Mouse (Mus musculus): ENCODE data around the gene Sbno2. TPM values are rescaled to one million over a fixed set of nuclear protein-coding genes. Genes with fewer than 3 reads are reported as not detected.

Sbno2 gene
- total and polyA plus RNA-seq, 2 experiments from 2014 or later: 7.6 to 24.3 TPM

DNA sequence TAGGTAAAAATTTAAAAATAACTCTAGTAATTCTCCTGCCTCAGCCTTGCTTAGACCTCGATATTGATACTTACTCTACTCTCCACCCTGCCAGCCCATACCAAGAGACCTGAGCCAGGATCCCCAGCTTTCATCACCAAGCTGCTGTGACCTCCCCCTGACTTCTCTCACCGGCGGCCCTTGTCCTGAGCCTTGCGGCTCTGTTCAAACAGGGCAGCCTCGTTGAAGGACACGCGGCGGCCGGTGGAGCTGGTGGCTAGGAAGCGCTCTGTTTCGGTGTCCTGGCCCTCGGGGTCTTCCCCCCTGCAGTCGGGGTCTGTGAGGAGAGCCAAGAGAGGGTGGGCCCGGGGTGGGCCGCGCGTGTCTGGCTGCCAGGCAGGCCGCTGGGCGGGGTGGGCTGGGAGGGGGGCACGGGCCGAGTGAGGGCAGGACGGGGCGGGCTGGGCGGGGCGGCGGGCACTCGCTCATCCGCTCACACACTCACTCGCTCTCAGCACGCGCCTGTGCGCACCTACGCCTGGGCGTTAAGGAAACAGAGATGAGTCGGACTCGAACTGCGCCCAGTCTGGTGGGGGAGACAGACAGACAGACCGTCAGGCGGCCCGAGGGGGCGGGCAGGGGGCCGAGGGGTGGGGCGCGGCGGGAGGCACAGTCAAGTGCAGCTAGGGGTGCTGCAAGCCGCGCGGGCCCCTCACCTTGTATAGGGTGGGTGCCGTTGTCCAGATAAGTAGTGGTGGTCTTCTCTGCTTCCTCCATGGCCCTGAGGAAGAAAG, 31.0 kb upstream of the Sbno2 start:
- Histone ChIP-seq H3K36me3 (ENCODE audit: insufficient read depth, low read length) (peaks cover 37% of the 10 kb centered on the region), H3K4me1 (ENCODE audit: insufficient read depth, low read length) (peaks cover 20% of the 10 kb centered on the region), H3K9me3 (ENCODE audit: low read length) (no peaks in the 10 kb centered on the region), H3K4me3 (ENCODE audit: low read depth, low read length) (peak overlapping the region; percentile 70), H3K27ac (ENCODE audit: low read depth, low read length) (peak overlapping the region; percentile 97), H3K27me3 (ENCODE audit: insufficient read depth, low read length) (no peaks in the 10 kb centered on the region), H3K4me2 (ENCODE audit: low read depth, low read length, poor library complexity, severe bottlenecking) (peak overlapping the region; percentile 89), H3K9ac (replicated peaks; ENCODE audit: low read length, poor library complexity, severe bottlenecking) (peak overlapping the region; percentile 99)
- no peak for ATAC-seq (ENCODE audit: low FRiP score)
- WGBS: 17% methylated on average over 42 of the region's 49 CpGs
- no peak for TF ChIP-seq CTCF (IDR thresholded peaks at IDR 0.05)
- no peak for DNase-seq (ENCODE audit: low spot score)

DNA sequence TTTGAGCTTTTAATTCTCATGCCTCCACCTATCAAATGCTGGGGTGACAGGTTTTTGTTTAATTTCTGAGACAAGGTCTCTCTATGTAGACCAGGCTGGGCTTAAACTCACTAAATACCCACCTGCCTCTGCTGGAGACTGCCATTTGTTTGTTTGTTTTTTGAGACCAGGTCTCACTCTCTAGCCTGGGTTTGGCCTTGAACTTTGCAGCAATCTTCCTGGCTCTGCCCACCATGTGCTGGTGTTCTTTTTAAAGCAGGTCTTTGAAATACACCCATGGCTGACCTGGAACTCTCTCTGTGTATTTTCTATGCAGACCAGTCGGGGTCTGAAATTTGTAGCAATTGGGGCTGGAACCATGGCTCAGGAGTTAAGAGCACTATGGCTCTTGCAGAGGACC, 30.3 kb upstream of the Sbno2 start:
- DNase-seq (ENCODE audit: low spot score) (no peak), ATAC-seq (ENCODE audit: low FRiP score) (no peak)
- Histone ChIP-seq H3K4me1 (ENCODE audit: insufficient read depth, low read length) (peaks cover 20% of the 10 kb centered on the region), H3K9ac (replicated peaks; ENCODE audit: low read length, poor library complexity, severe bottlenecking) (no peak overlapping the region), H3K4me2 (ENCODE audit: low read depth, low read length, poor library complexity, severe bottlenecking) (no peak overlapping the region), H3K9me3 (ENCODE audit: low read length) (no peaks in the 10 kb centered on the region), H3K4me3 (ENCODE audit: low read depth, low read length) (no peak overlapping the region), H3K27me3 (ENCODE audit: insufficient read depth, low read length) (no peaks in the 10 kb centered on the region), H3K27ac (ENCODE audit: low read depth, low read length) (no peak overlapping the region), H3K36me3 (ENCODE audit: insufficient read depth, low read length) (peaks cover 44% of the 10 kb centered on the region)
- 97% methylated on average over 1 of the region's 1 CpGs for WGBS
- TF ChIP-seq CTCF (IDR thresholded peaks at IDR 0.05): no peak

DNA sequence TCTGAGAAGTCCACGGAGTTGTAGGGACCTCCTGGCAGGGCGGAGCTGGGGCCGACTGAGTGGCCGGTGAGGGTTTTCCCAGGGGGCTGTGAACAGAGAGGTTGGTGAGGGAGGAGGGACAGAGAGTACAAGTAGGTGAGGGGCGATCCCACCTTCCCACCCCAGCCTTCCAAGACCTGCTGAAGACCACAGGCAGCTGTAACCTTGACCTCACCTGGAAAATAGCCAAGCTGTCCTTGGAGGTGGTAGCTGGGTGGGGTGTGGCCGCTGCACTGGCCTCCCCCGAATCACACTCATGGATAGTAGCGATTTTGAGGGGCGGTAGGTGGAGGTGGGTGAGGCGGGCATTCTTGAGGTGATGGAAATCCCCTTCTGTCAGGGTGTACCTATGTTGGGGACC, 29.8 kb upstream of the Sbno2 start:
- no peak overlapping the region for H3K4me2 ChIP-seq (ENCODE audit: low read depth, low read length, poor library complexity, severe bottlenecking)
- no peak for TF ChIP-seq CTCF (IDR thresholded peaks at IDR 0.05)
- no peak for ATAC-seq (ENCODE audit: low FRiP score)
- no peak overlapping the region for H3K9ac ChIP-seq (replicated peaks; ENCODE audit: low read length, poor library complexity, severe bottlenecking)
- WGBS: 89% methylated on average over 10 of the region's 10 CpGs
- DNase-seq (ENCODE audit: low spot score): no peak
- peaks cover 47% of the 10 kb centered on the region for H3K36me3 ChIP-seq (ENCODE audit: insufficient read depth, low read length)
- H3K4me3 ChIP-seq (ENCODE audit: low read depth, low read length): no peak overlapping the region
- no peaks in the 10 kb centered on the region for H3K9me3 ChIP-seq (ENCODE audit: low read length)
- peaks cover 20% of the 10 kb centered on the region for H3K4me1 ChIP-seq (ENCODE audit: insufficient read depth, low read length)
- H3K27ac ChIP-seq (ENCODE audit: low read depth, low read length): no peak overlapping the region
- H3K27me3 ChIP-seq (ENCODE audit: insufficient read depth, low read length): no peaks in the 10 kb centered on the region

DNA sequence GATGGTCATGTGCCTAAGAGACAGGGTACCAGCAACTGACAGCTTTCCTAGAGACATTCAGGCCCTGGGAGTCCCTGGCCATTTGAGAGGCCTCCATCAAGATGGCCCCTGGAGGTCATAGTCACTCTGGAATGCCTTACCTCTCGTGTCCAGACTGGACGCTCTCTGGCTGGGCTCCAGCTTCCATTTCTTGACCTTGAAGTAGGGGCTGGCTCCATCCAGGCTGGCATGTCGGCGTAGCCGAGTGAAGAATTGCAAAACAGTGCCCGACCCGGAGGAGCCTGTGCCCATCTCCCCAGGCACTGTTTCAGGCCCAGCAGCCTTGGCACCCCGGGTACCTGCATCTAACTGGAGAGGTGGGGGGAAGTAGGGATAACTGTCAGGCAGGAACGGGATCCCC, 29.1 kb upstream of the Sbno2 start:
- H3K9me3 ChIP-seq (ENCODE audit: low read length): no peaks in the 10 kb centered on the region
- peaks cover 54% of the 10 kb centered on the region for H3K36me3 ChIP-seq (ENCODE audit: insufficient read depth, low read length)
- WGBS: 85% methylated on average over 9 of the region's 9 CpGs
- H3K9ac ChIP-seq (replicated peaks; ENCODE audit: low read length, poor library complexity, severe bottlenecking): no peak overlapping the region
- H3K27ac ChIP-seq (ENCODE audit: low read depth, low read length): no peak overlapping the region
- H3K4me3 ChIP-seq (ENCODE audit: low read depth, low read length): no peak overlapping the region
- no peaks in the 10 kb centered on the region for H3K27me3 ChIP-seq (ENCODE audit: insufficient read depth, low read length)
- DNase-seq (ENCODE audit: low spot score) (no peak), ATAC-seq (ENCODE audit: low FRiP score) (no peak)
- H3K4me1 ChIP-seq (ENCODE audit: insufficient read depth, low read length): peaks cover 20% of the 10 kb centered on the region
- no peak overlapping the region for H3K4me2 ChIP-seq (ENCODE audit: low read depth, low read length, poor library complexity, severe bottlenecking)
- no peak for TF ChIP-seq CTCF (IDR thresholded peaks at IDR 0.05)

DNA sequence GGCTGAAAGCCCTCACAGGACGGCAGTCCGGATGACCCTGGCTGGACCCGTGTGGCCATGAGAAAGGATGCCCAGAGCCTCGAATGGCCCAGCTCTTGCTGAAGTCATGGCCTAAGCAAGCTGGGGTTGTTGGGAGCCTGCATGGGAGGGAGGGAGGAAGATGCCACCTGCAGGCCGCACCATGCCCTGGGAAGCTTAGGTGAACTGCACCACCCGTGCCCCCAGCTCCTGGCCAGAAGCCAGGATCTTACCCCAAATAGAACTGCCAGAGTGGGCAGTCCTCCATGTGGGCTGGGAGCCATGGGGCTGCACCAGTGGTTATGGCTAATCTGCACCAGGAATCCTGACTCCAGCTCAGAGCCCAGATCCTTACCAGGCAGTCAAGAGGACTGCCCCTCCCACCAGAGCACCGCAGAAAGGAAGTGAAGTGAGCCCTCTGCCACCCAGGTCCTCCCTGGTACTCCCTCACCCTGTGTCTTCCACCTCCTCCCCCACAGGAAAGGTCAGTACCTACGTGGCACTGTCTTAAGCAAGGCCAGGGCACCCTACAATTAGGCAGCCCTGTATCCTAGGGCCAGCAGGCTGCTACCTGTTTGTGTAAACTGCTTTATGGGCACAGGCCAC, 28.0 kb upstream of the Sbno2 start:
- Histone ChIP-seq H3K4me2 (ENCODE audit: low read depth, low read length, poor library complexity, severe bottlenecking) (no peak overlapping the region), H3K9ac (replicated peaks; ENCODE audit: low read length, poor library complexity, severe bottlenecking) (no peak overlapping the region), H3K9me3 (ENCODE audit: low read length) (no peaks in the 10 kb centered on the region), H3K4me1 (ENCODE audit: insufficient read depth, low read length) (peaks cover 20% of the 10 kb centered on the region), H3K36me3 (ENCODE audit: insufficient read depth, low read length) (peaks cover 65% of the 10 kb centered on the region), H3K27ac (ENCODE audit: low read depth, low read length) (no peak overlapping the region), H3K27me3 (ENCODE audit: insufficient read depth, low read length) (no peaks in the 10 kb centered on the region), H3K4me3 (ENCODE audit: low read depth, low read length) (no peak overlapping the region)
- WGBS: 63% methylated on average over 8 of the region's 8 CpGs
- no peak for DNase-seq (ENCODE audit: low spot score)
- peak; percentile 36 for TF ChIP-seq CTCF (IDR thresholded peaks at IDR 0.05)
- ATAC-seq (ENCODE audit: low FRiP score): no peak

DNA sequence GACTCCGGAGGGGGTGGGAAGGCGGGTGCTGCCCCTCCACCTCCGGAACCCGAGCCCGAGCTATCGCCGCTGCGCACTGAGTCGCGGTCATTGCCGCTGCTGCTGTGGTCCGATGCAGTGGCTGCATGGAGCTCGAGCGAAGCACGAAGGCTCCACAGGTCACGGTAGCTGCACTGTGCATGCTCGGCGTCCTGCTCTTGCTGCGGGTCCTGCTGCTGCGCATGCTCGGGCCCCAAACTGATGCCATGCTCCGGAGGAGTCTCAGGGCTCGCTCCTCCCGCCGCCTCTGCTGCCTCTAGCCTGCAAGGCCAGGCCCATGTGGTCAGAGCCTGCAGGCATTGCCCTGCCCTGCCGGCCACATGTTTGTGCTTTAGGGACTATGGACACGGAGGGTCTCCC, 26.6 kb upstream of the Sbno2 start:
- peak overlapping the region; percentile 7; the same call in 1 of the 2 replicates for H3K4me3 ChIP-seq (ENCODE audit: low read depth, low read length)

More for the DNA sequence above, 26.6 kb upstream of the Sbno2 start:
- no peak overlapping the region; the same call in 1 of the 2 replicates for H3K9ac ChIP-seq (replicated peaks; ENCODE audit: low read length, poor library complexity, severe bottlenecking)
- 22% methylated on average over 27 of the region's 27 CpGs for WGBS
- H3K27ac ChIP-seq (ENCODE audit: low read depth, low read length): peak overlapping the region; percentile 67
- H3K27me3 ChIP-seq (ENCODE audit: insufficient read depth, low read length): no peaks in the 10 kb centered on the region
- no peak for TF ChIP-seq CTCF (IDR thresholded peaks at IDR 0.05)
- H3K36me3 ChIP-seq (ENCODE audit: insufficient read depth, low read length): peaks cover 77% of the 10 kb centered on the region
- H3K4me2 ChIP-seq (ENCODE audit: low read depth, low read length, poor library complexity, severe bottlenecking): peak overlapping the region; percentile 10; the same call in 1 of the 2 replicates
- DNase-seq (ENCODE audit: low spot score) (peak; percentile 22), ATAC-seq (ENCODE audit: low FRiP score) (0 out of 2 replicates have a peak, but pooled peaks have one; percentile 33)
- peaks cover 15% of the 10 kb centered on the region for H3K4me1 ChIP-seq (ENCODE audit: insufficient read depth, low read length)
- H3K9me3 ChIP-seq (ENCODE audit: low read length): no peaks in the 10 kb centered on the region

Measured in midbrain, postnatal 0 days (tissue).